ENCODE assay signal across 8 mouse cellular contexts in the genomic region with DNA sequence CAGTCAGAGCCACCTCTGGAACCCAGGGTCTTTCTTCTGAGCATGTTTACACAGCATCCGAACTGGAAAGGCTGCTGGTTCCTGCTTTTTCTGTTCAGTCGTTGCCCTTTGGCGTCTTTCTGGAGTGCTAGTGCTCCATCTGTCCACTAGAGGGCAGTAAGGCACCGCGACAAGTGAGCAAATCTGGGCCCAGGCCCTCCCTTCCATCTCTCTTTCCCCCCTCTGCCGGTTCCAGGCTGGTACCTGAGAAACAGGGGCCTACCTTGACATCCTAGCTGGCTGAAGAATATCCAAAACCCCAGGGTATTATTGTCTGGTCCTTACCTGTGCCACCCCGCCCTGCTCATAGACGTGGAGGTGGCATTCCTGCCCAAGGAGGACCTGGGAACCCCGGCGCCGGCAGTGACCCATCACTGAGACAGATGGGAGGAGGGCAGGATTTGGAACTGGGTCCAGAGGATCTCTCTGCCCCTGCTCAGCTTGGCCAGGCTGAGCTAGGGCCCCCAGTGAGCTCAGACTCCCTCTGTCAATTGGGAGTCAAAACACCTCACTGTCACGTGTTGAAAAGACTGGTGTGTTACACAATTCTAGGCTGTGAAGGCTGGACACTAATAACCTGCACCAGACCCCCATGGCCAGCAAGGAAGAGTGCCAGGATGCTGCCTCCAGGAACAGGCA. TPM values are rescaled to one million over a fixed set of nuclear protein-coding genes. Genes with fewer than 3 reads are reported as not detected.
A peak's percentile ranks its signal among the peaks of the same experiment; 100 is the strongest.
DNase-seq lines count a peak whose midpoint lies in the region; ATAC-seq lines count a peak whose summit lies in the region.

No protein-coding gene starts in this region.

- H3K27ac ChIP-seq in intestine, embryonic 14.5 days (ENCODE audit: low read depth): no peak overlapping the region
- H3K27ac ChIP-seq in midbrain, embryonic 16.5 days (ENCODE audit: low read length): no peak overlapping the region

- no peaks in the 10 kb centered on the region for H3K36me3 ChIP-seq in intestine, embryonic 14.5 days (ENCODE audit: control insufficient read depth, insufficient read depth, low read length)
- H3K36me3 ChIP-seq in midbrain, embryonic 16.5 days (ENCODE audit: control insufficient read depth, insufficient read depth, low read length): no peaks in the 10 kb centered on the region

- no peaks in the 10 kb centered on the region for H3K9me3 ChIP-seq in intestine, embryonic 14.5 days (ENCODE audit: control insufficient read depth, low read length)
- H3K9me3 ChIP-seq in midbrain, embryonic 16.5 days (replicated peaks; ENCODE audit: control insufficient read depth, low read length, poor library complexity, severe bottlenecking): no peaks in the 10 kb centered on the region

- no peaks in the 10 kb centered on the region for H3K27me3 ChIP-seq in intestine, embryonic 14.5 days (replicated peaks; ENCODE audit: control insufficient read depth, insufficient read depth, low read length)
- no peaks in the 10 kb centered on the region for H3K27me3 ChIP-seq in midbrain, embryonic 16.5 days (ENCODE audit: control insufficient read depth, insufficient read depth, low read depth, low read length)

- H3K4me1 ChIP-seq in intestine, embryonic 14.5 days (replicated peaks; ENCODE audit: control insufficient read depth, insufficient read depth, low read length): peaks cover 3% of the 10 kb centered on the region; the same call in 1 of the 2 replicates
- H3K4me1 ChIP-seq in midbrain, embryonic 16.5 days (ENCODE audit: control insufficient read depth, insufficient read depth, low read length): peaks cover 7% of the 10 kb centered on the region

- WGBS in intestine, embryonic 14.5 days: 39% methylated on average over 12 of the region's 12 CpGs
- WGBS in midbrain, embryonic 16.5 days: 36% methylated on average over 12 of the region's 12 CpGs

- H3K4me3 ChIP-seq in intestine, embryonic 14.5 days (ENCODE audit: low read depth, low read length): no peak overlapping the region
- no peak overlapping the region for H3K4me3 ChIP-seq in midbrain, embryonic 16.5 days (ENCODE audit: low read depth, low read length)

- intact Hi-C loops in left cerebral cortex, postnatal 36 days (cut with DNase I): loop anchor here (2.0 to 10.0 kb wide), 5 partner anchors 98 to 354 kb away; partner anchors contain the start of gene Pgs1

- H3K9ac ChIP-seq in intestine, embryonic 14.5 days (ENCODE audit: low read length): no peak overlapping the region
- peak overlapping the region; percentile 58; the same call in 1 of the 2 replicates for H3K9ac ChIP-seq in midbrain, embryonic 16.5 days (ENCODE audit: low read depth, low read length)

- no peak overlapping the region for H3K4me2 ChIP-seq in intestine, embryonic 14.5 days (ENCODE audit: low read length)
- 0 out of 2 replicates have a peak overlapping the region, but pooled peaks have one; percentile 7 for H3K4me2 ChIP-seq in midbrain, embryonic 16.5 days (ENCODE audit: low read length)

- ATAC-seq in intestine, embryonic 14.5 days (replicated peaks; ENCODE audit: low FRiP score, low TSS enrichment, low read depth): no peak
- ATAC-seq in midbrain, embryonic 16.5 days: peak; percentile 15; the same call in 1 of the 2 replicates

- DNase-seq in ovary, postnatal 14 days (ENCODE audit: low spot score): peak; percentile 69
- DNase-seq in ovary, postnatal 10 days (ENCODE audit: low spot score): no peak
- DNase-seq in cerebellum, postnatal 14 days: peak; percentile 88 to 91
- peak; percentile 66 to 78 for DNase-seq in frontal cortex, postnatal 36 days (ENCODE audit: low spot score in 2 of 2)
- peak; percentile 84 for DNase-seq in intestine, embryonic 14.5 days (ENCODE audit: low spot score)
- peak; percentile 71 to 81 for DNase-seq in left cerebral cortex, postnatal 36 days (ENCODE audit: low spot score in 2 of 2)
- peak; percentile 71 to 84 for DNase-seq in spleen, postnatal 4 days (ENCODE audit: low spot score in 2 of 2)

RNA-seq across cellular contexts. Expression of gene Tha1, which starts 2.5 kb away (rescaled TPM):
- 4.5 and 5.1 TPM in 2 replicates for polyA plus RNA-seq in intestine, embryonic 14.5 days (2014; fragmentation: Nextera tagmentation; extraction: Ambion mirVana)
- total RNA-seq in left cerebral cortex, postnatal 36 days (2021): 1 to 10 TPM; 3.4 to 7.2 TPM
- polyA plus RNA-seq in midbrain, embryonic 16.5 days (2015; fragmentation: Nextera tagmentation; extraction: Ambion mirVana): 4.2 and 5.0 TPM in 2 replicates

RNA-seq across cellular contexts. Expression of gene Tmem235, which starts 10.3 kb away (rescaled TPM):
- not detected in 2 replicates for polyA plus RNA-seq in intestine, embryonic 14.5 days (2014; fragmentation: Nextera tagmentation; extraction: Ambion mirVana)
- total RNA-seq in left cerebral cortex, postnatal 36 days (2021): not detected
- not detected in 2 replicates for polyA plus RNA-seq in midbrain, embryonic 16.5 days (2015; fragmentation: Nextera tagmentation; extraction: Ambion mirVana)

RNA-seq across cellular contexts. Expression of gene Birc5, which starts 21.8 kb away (rescaled TPM):
- polyA plus RNA-seq in intestine, embryonic 14.5 days (2014; fragmentation: Nextera tagmentation; extraction: Ambion mirVana): 337 and 340 TPM in 2 replicates
- total RNA-seq in left cerebral cortex, postnatal 36 days (2021): 1 to 10 TPM in 1 of 2 experiments, under 1 TPM in 1; 0.66 to 1.5 TPM
- 21.0 and 27.3 TPM in 2 replicates for polyA plus RNA-seq in midbrain, embryonic 16.5 days (2015; fragmentation: Nextera tagmentation; extraction: Ambion mirVana)

RNA-seq across cellular contexts. Expression of gene Tk1, which starts 44.9 kb away (rescaled TPM):
- polyA plus RNA-seq in intestine, embryonic 14.5 days (2014; fragmentation: Nextera tagmentation; extraction: Ambion mirVana): 159 and 163 TPM in 2 replicates
- total RNA-seq in left cerebral cortex, postnatal 36 days (2021): 1 to 10 TPM in 1 of 2 experiments, under 1 TPM in 1; 0.39 to 1.3 TPM
- polyA plus RNA-seq in midbrain, embryonic 16.5 days (2015; fragmentation: Nextera tagmentation; extraction: Ambion mirVana): 9.8 and 12.9 TPM in 2 replicates

RNA-seq across cellular contexts. Expression of gene Afmid, which starts 45.1 kb away (rescaled TPM):
- polyA plus RNA-seq in intestine, embryonic 14.5 days (2014; fragmentation: Nextera tagmentation; extraction: Ambion mirVana): 6.6 and 7.0 TPM in 2 replicates
- 1 to 10 TPM; 5.4 to 7.2 TPM for total RNA-seq in left cerebral cortex, postnatal 36 days (2021)
- polyA plus RNA-seq in midbrain, embryonic 16.5 days (2015; fragmentation: Nextera tagmentation; extraction: Ambion mirVana): 5.6 and 5.9 TPM in 2 replicates

Comparison
In these comparisons a context has a peak if more than half of its experiments do, and no peak if none do; other contexts are left out.
1. RNA of gene Birc5, which starts 21.8 kb away (polyA plus RNA-seq): 337 to 340 TPM in intestine, embryonic 14.5 days; 21.0 to 27.3 TPM in midbrain, embryonic 16.5 days; every median in the first group is over 10 times any median in the second.